Mouse (Mus musculus): ENCODE data around the gene Cactin. TPM values are rescaled to one million over a fixed set of nuclear protein-coding genes. Genes with fewer than 3 reads are reported as not detected.

Gene Cactin
- polyA plus RNA-seq, 1 experiment from 2014 or later, result 53.5 TPM

- DNase-seq (ENCODE audit: low spot score), result no peak
- WGBS, result 82% methylated on average over 7 of the region's 7 CpGs
- H3K27ac ChIP-seq (replicated peaks), result no peak overlapping the region
- 0 out of 2 replicates have a peak, but pooled peaks cover 11% of the 10 kb centered on the region for H3K27me3 ChIP-seq (ENCODE audit: low read depth, poor library complexity, severe bottlenecking)
- H3K4me3 ChIP-seq, result no peak overlapping the region
- H3K9me3 ChIP-seq (replicated peaks), result no peaks in the 10 kb centered on the region
- peaks cover 97% of the 10 kb centered on the region for H3K36me3 ChIP-seq
- H3K4me1 ChIP-seq, result peaks cover 36% of the 10 kb centered on the region
Observed at GRCm38 (mm10) chr10:81314201-81314600, 6.7 kb upstream of the Cactin start.

- Histone ChIP-seq H3K27ac (replicated peaks) (no peak overlapping the region), H3K36me3 (peaks cover 83% of the 10 kb centered on the region), H3K9me3 (replicated peaks) (no peaks in the 10 kb centered on the region), H3K4me1 (peaks cover 43% of the 10 kb centered on the region), H3K27me3 (ENCODE audit: low read depth, poor library complexity, severe bottlenecking) (0 out of 2 replicates have a peak, but pooled peaks cover 11% of the 10 kb centered on the region), H3K4me3 (no peak overlapping the region)
- no peak for DNase-seq (ENCODE audit: low spot score)
- 93% methylated on average over 16 of the region's 16 CpGs for WGBS
Observed at GRCm38 (mm10) chr10:81315587-81315986, 5.3 kb upstream of the Cactin start.

- H3K36me3 ChIP-seq, result peaks cover 74% of the 10 kb centered on the region
- no peaks in the 10 kb centered on the region for H3K9me3 ChIP-seq (replicated peaks)
- H3K4me3 ChIP-seq, result peak overlapping the region; percentile 39
- H3K4me1 ChIP-seq, result peaks cover 44% of the 10 kb centered on the region
- H3K27ac ChIP-seq (replicated peaks), result peak overlapping the region; percentile 74
- peak; percentile 45 for DNase-seq (ENCODE audit: low spot score)
- H3K27me3 ChIP-seq (ENCODE audit: low read depth, poor library complexity, severe bottlenecking), result 0 out of 2 replicates have a peak, but pooled peaks cover 11% of the 10 kb centered on the region
- 38% methylated on average over 16 of the region's 16 CpGs for WGBS
Observed at GRCm38 (mm10) chr10:81316338-81317060, 4.4 kb upstream of the Cactin start.

- Histone ChIP-seq H3K36me3 (peaks cover 68% of the 10 kb centered on the region), H3K4me1 (peaks cover 52% of the 10 kb centered on the region), H3K27me3 (ENCODE audit: low read depth, poor library complexity, severe bottlenecking) (0 out of 2 replicates have a peak, but pooled peaks cover 11% of the 10 kb centered on the region), H3K4me3 (peak overlapping the region; percentile 39), H3K9me3 (replicated peaks) (no peaks in the 10 kb centered on the region), H3K27ac (replicated peaks) (peak overlapping the region; percentile 74)
- DNase-seq (ENCODE audit: low spot score), result peak; percentile 46
- WGBS, result 6% methylated on average over 20 of the region's 20 CpGs
Observed at GRCm38 (mm10) chr10:81317273-81317672, 3.6 kb upstream of the Cactin start.

GRCm38 (mm10) chr10:81318589-81319329 lies 2.1 kb upstream of the Cactin start:
- Histone ChIP-seq H3K27me3 (ENCODE audit: low read depth, poor library complexity, severe bottlenecking) (0 out of 2 replicates have a peak, but pooled peaks cover 11% of the 10 kb centered on the region), H3K27ac (replicated peaks) (peak overlapping the region; percentile 97; the same call in 1 of the 2 replicates), H3K4me3 (peak overlapping the region; percentile 98), H3K4me1 (peaks cover 57% of the 10 kb centered on the region), H3K9me3 (replicated peaks) (no peaks in the 10 kb centered on the region), H3K36me3 (peaks cover 68% of the 10 kb centered on the region)
- no peak for DNase-seq (ENCODE audit: low spot score)
- 94% methylated on average over 13 of the region's 13 CpGs for WGBS

GRCm38 (mm10) chr10:81319330-81319699 lies 1.6 kb upstream of the Cactin start:
- no peaks in the 10 kb centered on the region for H3K9me3 ChIP-seq (replicated peaks)
- H3K4me3 ChIP-seq, result peak overlapping the region; percentile 98
- DNase-seq (ENCODE audit: low spot score), result no peak
- peaks cover 68% of the 10 kb centered on the region for H3K36me3 ChIP-seq
- H3K4me1 ChIP-seq, result peaks cover 57% of the 10 kb centered on the region
- peak overlapping the region; percentile 97 for H3K27ac ChIP-seq (replicated peaks)
- WGBS, result 41% methylated on average over 8 of the region's 8 CpGs
- 0 out of 2 replicates have a peak, but pooled peaks cover 11% of the 10 kb centered on the region for H3K27me3 ChIP-seq (ENCODE audit: low read depth, poor library complexity, severe bottlenecking)

- 0 out of 2 replicates have a peak, but pooled peaks cover 11% of the 10 kb centered on the region for H3K27me3 ChIP-seq (ENCODE audit: low read depth, poor library complexity, severe bottlenecking)
- H3K4me3 ChIP-seq, result peak overlapping the region; percentile 98
- H3K27ac ChIP-seq (replicated peaks), result peak overlapping the region; percentile 97
- no peaks in the 10 kb centered on the region for H3K9me3 ChIP-seq (replicated peaks)
- DNase-seq (ENCODE audit: low spot score), result peak; percentile 98
- 3% methylated on average over 38 of the region's 38 CpGs for WGBS
- peaks cover 57% of the 10 kb centered on the region for H3K4me1 ChIP-seq
- peaks cover 68% of the 10 kb centered on the region for H3K36me3 ChIP-seq
Observed at GRCm38 (mm10) chr10:81319741-81320549, 958 bp upstream of the Cactin start.

- 0 out of 2 replicates have a peak, but pooled peaks cover 2% of the 10 kb centered on the region for H3K27me3 ChIP-seq (ENCODE audit: low read depth, poor library complexity, severe bottlenecking)
- DNase-seq (ENCODE audit: low spot score), result no peak
- peaks cover 48% of the 10 kb centered on the region for H3K4me1 ChIP-seq
- peak overlapping the region; percentile 97 for H3K27ac ChIP-seq (replicated peaks)
- peak overlapping the region; percentile 98 for H3K4me3 ChIP-seq
- WGBS, result 4% methylated on average over 20 of the region's 20 CpGs
- H3K36me3 ChIP-seq, result peaks cover 68% of the 10 kb centered on the region
- no peaks in the 10 kb centered on the region for H3K9me3 ChIP-seq (replicated peaks)
Observed at GRCm38 (mm10) chr10:81321436-81321835, 533 bp downstream of the Cactin start.

- H3K9me3 ChIP-seq (replicated peaks), result no peaks in the 10 kb centered on the region
- peaks cover 44% of the 10 kb centered on the region for H3K4me1 ChIP-seq
- no peak for DNase-seq (ENCODE audit: low spot score)
- no peaks in the 10 kb centered on the region for H3K27me3 ChIP-seq (ENCODE audit: low read depth, poor library complexity, severe bottlenecking)
- H3K27ac ChIP-seq (replicated peaks), result no peak overlapping the region
- 96% methylated on average over 27 of the region's 27 CpGs for WGBS
- H3K36me3 ChIP-seq, result peaks cover 70% of the 10 kb centered on the region
- peak overlapping the region; percentile 98 for H3K4me3 ChIP-seq
Observed at GRCm38 (mm10) chr10:81322444-81322843, 1.5 kb downstream of the Cactin start.

- Histone ChIP-seq H3K27ac (replicated peaks) (no peak overlapping the region), H3K4me1 (peaks cover 44% of the 10 kb centered on the region), H3K9me3 (replicated peaks) (no peaks in the 10 kb centered on the region), H3K36me3 (peaks cover 70% of the 10 kb centered on the region), H3K27me3 (ENCODE audit: low read depth, poor library complexity, severe bottlenecking) (no peaks in the 10 kb centered on the region), H3K4me3 (peak overlapping the region; percentile 98; the same call in 1 of the 2 replicates)
- 95% methylated on average over 23 of the region's 23 CpGs for WGBS
- no peak for DNase-seq (ENCODE audit: low spot score)
Observed at GRCm38 (mm10) chr10:81323141-81323775, 2.4 kb downstream of the Cactin start.

- Histone ChIP-seq H3K36me3 (peaks cover 66% of the 10 kb centered on the region), H3K4me1 (peaks cover 43% of the 10 kb centered on the region), H3K27ac (replicated peaks) (no peak overlapping the region), H3K27me3 (ENCODE audit: low read depth, poor library complexity, severe bottlenecking) (no peaks in the 10 kb centered on the region), H3K9me3 (replicated peaks) (no peaks in the 10 kb centered on the region), H3K4me3 (peak overlapping the region; percentile 20; the same call in 1 of the 2 replicates)
- WGBS, result 96% methylated on average over 18 of the region's 18 CpGs
- DNase-seq (ENCODE audit: low spot score), result no peak
Observed at GRCm38 (mm10) chr10:81323791-81324530, 3.1 kb downstream of the Cactin start.
